Mouse (Mus musculus) stomach, embryonic 15.5 days (tissue): ENCODE results near the gene Cdc5l. TPM values are rescaled to one million over a fixed set of nuclear protein-coding genes. Genes with fewer than 3 reads are reported as not detected.
"Not testable (repeated sequence)": the region's sequence is repeated elsewhere in the genome, so short reads cannot be mapped to it uniquely, and the experiment has no call there.

Experiments
- ATAC-seq: fragments of 200-750 bp; cut with Nextera tagmentation; 2 replicates; pipeline ENCODE4 v1.8.0; 2017; ENCODE audit warnings: low read depth, moderate number of reproducible peaks, moderate TSS enrichment; ENCODE audit not compliant: insufficient read depth, low FRiP score
- H3K27ac ChIP-seq: fragments of 300-500 bp; sonication (generic); 2 replicates; pipeline ENCODE4 v1.5.1; 2015; ENCODE audit warnings: mild to moderate bottlenecking, inconsistent platforms
- H3K27me3 ChIP-seq: fragments of 300-500 bp; sonication (generic); replicated peaks from 2 replicates; pipeline ENCODE4 v1.6.1; 2015; ENCODE audit warnings: inconsistent platforms
- H3K36me3 ChIP-seq: fragments of 300-500 bp; sonication (generic); 2 replicates; pipeline ENCODE4 v1.6.1; 2015; ENCODE audit warnings: inconsistent platforms
- H3K4me1 ChIP-seq: fragments of 300-500 bp; sonication (generic); 2 replicates; pipeline ENCODE4 v1.6.1; 2015; ENCODE audit warnings: inconsistent platforms
- H3K4me2 ChIP-seq: fragments of 300-500 bp; sonication (generic); 2 replicates; pipeline ENCODE4 v1.6.1; 2015; ENCODE audit warnings: mild to moderate bottlenecking, inconsistent platforms
- H3K4me3 ChIP-seq: fragments of 300-500 bp; sonication (generic); replicated peaks from 2 replicates; pipeline ENCODE4 v1.5.1; 2015; ENCODE audit warnings: inconsistent platforms
- H3K9ac ChIP-seq: fragments of 300-500 bp; sonication (generic); 2 replicates; pipeline ENCODE4 v1.6.1; 2015; ENCODE audit warnings: inconsistent platforms
- H3K9me3 ChIP-seq: fragments of 300-500 bp; sonication (generic); 2 replicates; pipeline ENCODE4 v1.6.1; 2016; ENCODE audit warnings: inconsistent platforms
- WGBS: fragments of 180-500 bp; shearing (Covaris S2); methylation state at CpG from one replicate; pipeline ENCODE4 v1.1.7; 2015; 5-methylcytosine and 5-hydroxymethylcytosine counted together
- polyA plus RNA-seq: library from polyadenylated mRNA; unstranded; fragments of >200 nt; fragmentation: Nextera tagmentation; extraction: Ambion mirVana; gene quantifications from 2 replicates; pipeline ENCODE4 v1.2.1, GENCODE M21; 2015

The Cdc5l gene
- polyA plus RNA-seq, 1 experiment from 2014 or later = 55.7 TPM

- H3K27ac ChIP-seq = peak overlapping the region; percentile 99
- ATAC-seq = peak; percentile 57
- peak overlapping the region; percentile 78 for H3K9ac ChIP-seq
- peak overlapping the region; percentile 86 for H3K4me2 ChIP-seq
- H3K27me3 ChIP-seq = no peaks in the 10 kb centered on the region
- H3K4me3 ChIP-seq = peak overlapping the region; percentile 89
- H3K9me3 ChIP-seq = no peaks in the 10 kb centered on the region
- H3K36me3 ChIP-seq = no peaks in the 10 kb centered on the region
- H3K4me1 ChIP-seq = peaks cover 16% of the 10 kb centered on the region
- WGBS = under 1% methylated on average over 62 of the region's 62 CpGs
Measured at GRCm38 (mm10) chr17:45432706-45433398, 685 bp downstream of the Cdc5l start.

- WGBS = 71% methylated on average over 3 of the region's 3 CpGs
- Histone ChIP-seq H3K36me3 (peaks cover 7% of the 10 kb centered on the region; the same call in 1 of the 2 replicates), H3K27me3 (no peaks in the 10 kb centered on the region), H3K4me3 (peak overlapping the region; percentile 89), H3K9ac (peak overlapping the region; percentile 78; the same call in 1 of the 2 replicates), H3K9me3 (no peaks in the 10 kb centered on the region), H3K4me1 (peaks cover 16% of the 10 kb centered on the region), H3K4me2 (peak overlapping the region; percentile 86), H3K27ac (no peak overlapping the region)
- no peak for ATAC-seq
Measured at GRCm38 (mm10) chr17:45432007-45432406, 1.5 kb downstream of the Cdc5l start.

- no peak for ATAC-seq
- Histone ChIP-seq H3K27me3 (no peaks in the 10 kb centered on the region), H3K36me3 (peaks cover 27% of the 10 kb centered on the region), H3K4me2 (no peak overlapping the region), H3K27ac (no peak overlapping the region), H3K4me3 (no peak overlapping the region), H3K9me3 (no peaks in the 10 kb centered on the region), H3K4me1 (no peaks in the 10 kb centered on the region), H3K9ac (no peak overlapping the region)
- 65% methylated on average over 2 of the region's 2 CpGs for WGBS
Measured at GRCm38 (mm10) chr17:45417387-45417786, 16.1 kb downstream of the Cdc5l start.

- not testable (repeated sequence) for H3K27me3 ChIP-seq, H3K9ac ChIP-seq, H3K9me3 ChIP-seq, H3K4me1 ChIP-seq, ATAC-seq, H3K4me3 ChIP-seq, H3K27ac ChIP-seq, H3K4me2 ChIP-seq
- 57% methylated on average over 2 of the region's 2 CpGs for WGBS
- peaks cover 48% of the 10 kb centered on the region for H3K36me3 ChIP-seq
Measured at GRCm38 (mm10) chr17:45411617-45412016, 21.9 kb downstream of the Cdc5l start.

- no peak overlapping the region for H3K4me3 ChIP-seq
- no peaks in the 10 kb centered on the region for H3K9me3 ChIP-seq
- H3K9ac ChIP-seq = no peak overlapping the region
- no peaks in the 10 kb centered on the region for H3K4me1 ChIP-seq
- H3K36me3 ChIP-seq = peaks cover 41% of the 10 kb centered on the region
- no peak overlapping the region for H3K27ac ChIP-seq
- no peak for ATAC-seq
- no peak overlapping the region for H3K4me2 ChIP-seq
- 88% methylated on average over 2 of the region's 2 CpGs for WGBS
- no peaks in the 10 kb centered on the region for H3K27me3 ChIP-seq
Measured at GRCm38 (mm10) chr17:45408719-45409118, 24.8 kb downstream of the Cdc5l start.

GRCm38 (mm10) chr17:45406281-45406680 is 27.3 kb downstream of the Cdc5l start:
- H3K27ac ChIP-seq = no peak overlapping the region
- no peaks in the 10 kb centered on the region for H3K4me1 ChIP-seq
- H3K4me2 ChIP-seq = no peak overlapping the region
- WGBS = 95% methylated on average over 10 of the region's 10 CpGs
- no peak overlapping the region for H3K9ac ChIP-seq
- no peak overlapping the region for H3K4me3 ChIP-seq
- no peaks in the 10 kb centered on the region for H3K9me3 ChIP-seq
- peaks cover 28% of the 10 kb centered on the region for H3K36me3 ChIP-seq
- H3K27me3 ChIP-seq = no peaks in the 10 kb centered on the region
- no peak for ATAC-seq

- Histone ChIP-seq H3K9ac (no peak overlapping the region), H3K4me3 (no peak overlapping the region), H3K4me1 (no peaks in the 10 kb centered on the region), H3K4me2 (no peak overlapping the region), H3K27ac (no peak overlapping the region), H3K36me3 (peaks cover 16% of the 10 kb centered on the region), H3K9me3 (no peaks in the 10 kb centered on the region), H3K27me3 (no peaks in the 10 kb centered on the region)
- 3% methylated on average over 3 of the region's 3 CpGs for WGBS
- no peak for ATAC-seq
Measured at GRCm38 (mm10) chr17:45403207-45403606, 30.3 kb downstream of the Cdc5l start.

GRCm38 (mm10) chr17:45402601-45403000 is 30.9 kb downstream of the Cdc5l start:
- ATAC-seq = no peak
- H3K4me3 ChIP-seq = no peak overlapping the region
- H3K36me3 ChIP-seq = peaks cover 17% of the 10 kb centered on the region
- H3K9me3 ChIP-seq = no peaks in the 10 kb centered on the region
- 0 out of 2 replicates have a peak overlapping the region, but pooled peaks have one; percentile 21 for H3K27ac ChIP-seq
- H3K27me3 ChIP-seq = no peaks in the 10 kb centered on the region
- no peak overlapping the region for H3K4me2 ChIP-seq
- no peaks in the 10 kb centered on the region for H3K4me1 ChIP-seq
- WGBS = 60% methylated on average over 3 of the region's 3 CpGs
- H3K9ac ChIP-seq = no peak overlapping the region

- Histone ChIP-seq H3K4me2 (no peak overlapping the region), H3K4me3 (no peak overlapping the region), H3K9ac (no peak overlapping the region), H3K27me3 (no peaks in the 10 kb centered on the region), H3K36me3 (peaks cover 12% of the 10 kb centered on the region), H3K9me3 (no peaks in the 10 kb centered on the region), H3K4me1 (no peaks in the 10 kb centered on the region), H3K27ac (no peak overlapping the region)
- WGBS = 67% methylated on average over 1 of the region's 1 CpGs
- ATAC-seq = no peak
Measured at GRCm38 (mm10) chr17:45402126-45402525, 31.4 kb downstream of the Cdc5l start.

- 86% methylated on average over 5 of the region's 5 CpGs for WGBS
- H3K27ac ChIP-seq = no peak overlapping the region
- ATAC-seq = no peak
- H3K9me3 ChIP-seq = no peaks in the 10 kb centered on the region
- peaks cover 10% of the 10 kb centered on the region for H3K36me3 ChIP-seq
- no peaks in the 10 kb centered on the region for H3K4me1 ChIP-seq
- no peak overlapping the region for H3K4me2 ChIP-seq
- no peak overlapping the region for H3K4me3 ChIP-seq
- no peaks in the 10 kb centered on the region for H3K27me3 ChIP-seq
- no peak overlapping the region for H3K9ac ChIP-seq
Measured at GRCm38 (mm10) chr17:45401126-45401905, 32.2 kb downstream of the Cdc5l start.

GRCm38 (mm10) chr17:45398021-45398420 is 35.5 kb downstream of the Cdc5l start:
- Histone ChIP-seq H3K4me3 (no peak overlapping the region), H3K9ac (no peak overlapping the region), H3K4me2 (no peak overlapping the region), H3K27ac (no peak overlapping the region), H3K27me3 (no peaks in the 10 kb centered on the region), H3K4me1 (no peaks in the 10 kb centered on the region), H3K36me3 (peaks cover 3% of the 10 kb centered on the region; the same call in 1 of the 2 replicates), H3K9me3 (no peaks in the 10 kb centered on the region)
- 90% methylated on average over 2 of the region's 2 CpGs for WGBS
- ATAC-seq = no peak

GRCm38 (mm10) chr17:45397541-45397940 is 36.0 kb downstream of the Cdc5l start:
- H3K36me3 ChIP-seq = peaks cover 6% of the 10 kb centered on the region; the same call in 1 of the 2 replicates
- no peaks in the 10 kb centered on the region for H3K4me1 ChIP-seq
- no peaks in the 10 kb centered on the region for H3K27me3 ChIP-seq
- no peak for ATAC-seq
- H3K4me3 ChIP-seq = no peak overlapping the region
- H3K4me2 ChIP-seq = no peak overlapping the region
- H3K27ac ChIP-seq = no peak overlapping the region
- no peak overlapping the region for H3K9ac ChIP-seq
- 69% methylated on average over 3 of the region's 3 CpGs for WGBS
- H3K9me3 ChIP-seq = no peaks in the 10 kb centered on the region
